Mouse (Mus musculus) CH12.LX (cell line): Measurements from ENCODE around the gene Ski.

Experiments
- CTCF ChIP-seq, 2 experiments: IDR thresholded peaks in 1 of 2; conservative IDR thresholded peaks in 1 of 2; 2 replicates each; pipeline ENCODE4 v1.5.1; 2011 to 2012; ENCODE audit warnings: low read depth in 2 of 2, low read length in 2 of 2, improper control_type of control experiment in 1 of 2, inconsistent platforms in 1 of 2, mild to moderate bottlenecking in 1 of 2, moderate library complexity in 1 of 2
- E2F4 ChIP-seq: IDR thresholded peaks from 2 replicates; pipeline ENCODE4 v1.6.1; 2011; ENCODE audit warnings: low read depth, low read length, improper control_type of control experiment; ENCODE audit not compliant: insufficient replicate concordance
- JUND ChIP-seq: conservative IDR thresholded peaks from 2 replicates; pipeline ENCODE4 v1.6.1; 2011; ENCODE audit warnings: low read depth, low read length, improper control_type of control experiment
- MAFK ChIP-seq: IDR thresholded peaks from 2 replicates; pipeline ENCODE4 v1.6.1; 2011; ENCODE audit warnings: low read length, improper control_type of control experiment; ENCODE audit not compliant: insufficient replicate concordance
- MAX ChIP-seq: IDR thresholded peaks from 2 replicates; pipeline ENCODE4 v1.6.1; 2011; ENCODE audit warnings: low read length, improper control_type of control experiment
- MAZ ChIP-seq: IDR thresholded peaks from 2 replicates; pipeline ENCODE4 v1.6.1; 2012; ENCODE audit warnings: low read depth, mild to moderate bottlenecking, inconsistent platforms, low read length, improper control_type of control experiment, moderate library complexity
- RAD21 ChIP-seq: IDR thresholded peaks from 2 replicates; pipeline ENCODE4 v1.6.1; 2011; ENCODE audit warnings: low read depth, mild to moderate bottlenecking, low read length, improper control_type of control experiment, moderate library complexity
- SIN3A ChIP-seq: IDR thresholded peaks from 2 replicates; pipeline ENCODE4 v1.6.1; 2012; ENCODE audit warnings: low read length, improper control_type of control experiment, inconsistent platforms
- USF1 ChIP-seq: IDR thresholded peaks from 2 replicates; pipeline ENCODE4 v1.6.1; 2014; ENCODE audit warnings: low read depth, mild to moderate bottlenecking, inconsistent platforms, low read length, improper control_type of control experiment
- USF2 ChIP-seq: conservative IDR thresholded peaks from 2 replicates; pipeline ENCODE4 v1.6.1; 2011; ENCODE audit warnings: low read depth, low read length, improper control_type of control experiment
- ZMIZ1 ChIP-seq: IDR thresholded peaks from 2 replicates; pipeline ENCODE4 v1.6.1; 2012; ENCODE audit warnings: low read depth, mild to moderate bottlenecking, inconsistent platforms, low read length, improper control_type of control experiment
- ZNF384 ChIP-seq: IDR thresholded peaks from 2 replicates; pipeline ENCODE4 v1.6.1; 2012; ENCODE audit warnings: low read depth, low read length, improper control_type of control experiment, inconsistent platforms

- TF ChIP-seq CTCF (conservative IDR thresholded peaks at IDR 0.05 in 1 of 2, IDR thresholded peaks at IDR 0.05 in 1 of 2; ENCODE audit: low read depth in 2 of 2, low read length in 2 of 2) (no peak), ZMIZ1 (no peak), MAZ (no peak), USF1 (no peak), RAD21 (no peak), ZNF384 (no peak), JUND (no peak), MAFK (no peak), MAX (no peak), SIN3A (no peak), E2F4 (no peak), USF2 (no peak)
Observed at GRCm38 (mm10) chr4:155143411-155143810, 79.0 kb downstream of the Ski start.
